Mouse (Mus musculus) intestine, embryonic 15.5 days (tissue): Measurements from ENCODE around the gene Gm37240. TPM values are rescaled to one million over a fixed set of nuclear protein-coding genes. Genes with fewer than 3 reads are reported as not detected.

ENCODE experiments used
- ATAC-seq: fragments of 200-750 bp; cut with Nextera tagmentation; 2 replicates; pipeline ENCODE4 v1.8.0; 2017; ENCODE audit warnings: moderate TSS enrichment, moderate library complexity
- H3K27ac ChIP-seq: fragments of 300-500 bp; sonication (generic); 2 replicates; pipeline ENCODE4 v1.5.1; 2015; ENCODE audit warnings: mild to moderate bottlenecking, inconsistent platforms
- H3K27me3 ChIP-seq: fragments of 300-500 bp; sonication (generic); replicated peaks from 2 replicates; pipeline ENCODE4 v1.6.1; 2015; ENCODE audit warnings: inconsistent platforms
- H3K36me3 ChIP-seq: fragments of 300-500 bp; sonication (generic); 2 replicates; pipeline ENCODE4 v1.6.1; 2015; ENCODE audit warnings: inconsistent platforms
- H3K4me1 ChIP-seq: fragments of 300-500 bp; sonication (generic); replicated peaks from 2 replicates; pipeline ENCODE4 v1.6.1; 2015; ENCODE audit warnings: inconsistent platforms
- H3K4me2 ChIP-seq: fragments of 300-500 bp; sonication (generic); replicated peaks from 2 replicates; pipeline ENCODE4 v1.6.1; 2015; ENCODE audit warnings: mild to moderate bottlenecking, inconsistent platforms
- H3K4me3 ChIP-seq: fragments of 300-500 bp; sonication (generic); replicated peaks from 2 replicates; pipeline ENCODE4 v1.5.1; 2015; ENCODE audit warnings: inconsistent platforms
- H3K9ac ChIP-seq: fragments of 300-500 bp; sonication (generic); 2 replicates; pipeline ENCODE4 v1.6.1; 2015; ENCODE audit warnings: inconsistent platforms
- H3K9me3 ChIP-seq: fragments of 300-500 bp; sonication (generic); 2 replicates; pipeline ENCODE4 v1.6.1; 2016; ENCODE audit warnings: inconsistent platforms
- WGBS: fragments of 180-500 bp; shearing (Covaris S2); methylation state at CpG from one replicate; pipeline ENCODE4 v1.1.7; 2015; 5-methylcytosine and 5-hydroxymethylcytosine counted together
- polyA plus RNA-seq: library from polyadenylated mRNA; unstranded; fragments of >200 nt; fragmentation: Nextera tagmentation; extraction: Ambion mirVana; gene quantifications from 2 replicates; pipeline ENCODE4 v1.2.1, GENCODE M21; 2015

Gm37240 gene
- polyA plus RNA-seq, 1 experiment from 2014 or later, result 6.5 TPM

- no peak for ATAC-seq
- H3K36me3 ChIP-seq, result no peaks in the 10 kb centered on the region
- 75% methylated on average over 1 of the region's 1 CpGs for WGBS
- no peaks in the 10 kb centered on the region for H3K9me3 ChIP-seq
- no peak overlapping the region for H3K9ac ChIP-seq
- H3K4me2 ChIP-seq, result no peak overlapping the region
- no peaks in the 10 kb centered on the region for H3K4me1 ChIP-seq
- H3K4me3 ChIP-seq, result no peak overlapping the region
- H3K27me3 ChIP-seq, result no peaks in the 10 kb centered on the region
- H3K27ac ChIP-seq, result no peak overlapping the region
Observed at GRCm38 (mm10) chr3:85113565-85113964, 773.8 kb downstream of the Gm37240 start.

- ATAC-seq, result no peak
- Histone ChIP-seq H3K27me3 (no peaks in the 10 kb centered on the region), H3K4me1 (no peaks in the 10 kb centered on the region), H3K36me3 (no peaks in the 10 kb centered on the region), H3K27ac (no peak overlapping the region), H3K4me3 (no peak overlapping the region), H3K4me2 (no peak overlapping the region), H3K9ac (no peak overlapping the region), H3K9me3 (no peaks in the 10 kb centered on the region)
- WGBS, result 68% methylated on average over 4 of the region's 4 CpGs
Observed at GRCm38 (mm10) chr3:85110762-85111161, 776.6 kb downstream of the Gm37240 start.

- no peak for ATAC-seq
- H3K4me1 ChIP-seq, result no peaks in the 10 kb centered on the region
- H3K9me3 ChIP-seq, result no peaks in the 10 kb centered on the region
- no peak overlapping the region for H3K4me2 ChIP-seq
- 66% methylated on average over 2 of the region's 2 CpGs for WGBS
- no peak overlapping the region for H3K4me3 ChIP-seq
- no peaks in the 10 kb centered on the region for H3K36me3 ChIP-seq
- H3K9ac ChIP-seq, result no peak overlapping the region
- H3K27me3 ChIP-seq, result no peaks in the 10 kb centered on the region
- H3K27ac ChIP-seq, result no peak overlapping the region
Observed at GRCm38 (mm10) chr3:85109221-85109620, 778.1 kb downstream of the Gm37240 start.

GRCm38 (mm10) chr3:85108396-85108795, 778.9 kb downstream of the Gm37240 start:
- ATAC-seq, result no peak
- Histone ChIP-seq H3K9ac (no peak overlapping the region), H3K36me3 (no peaks in the 10 kb centered on the region), H3K4me3 (no peak overlapping the region), H3K27me3 (no peaks in the 10 kb centered on the region), H3K27ac (no peak overlapping the region), H3K4me2 (no peak overlapping the region), H3K9me3 (no peaks in the 10 kb centered on the region), H3K4me1 (no peaks in the 10 kb centered on the region)
- 85% methylated on average over 3 of the region's 3 CpGs for WGBS

- H3K27ac ChIP-seq, result no peak overlapping the region
Observed at GRCm38 (mm10) chr3:85106956-85107355, 780.4 kb downstream of the Gm37240 start.

GRCm38 (mm10) chr3:85104301-85104700, 783.0 kb downstream of the Gm37240 start:
- no peaks in the 10 kb centered on the region for H3K4me1 ChIP-seq
- H3K36me3 ChIP-seq, result no peaks in the 10 kb centered on the region
- no peaks in the 10 kb centered on the region for H3K27me3 ChIP-seq
- ATAC-seq, result no peak
- H3K27ac ChIP-seq, result no peak overlapping the region
- no peak overlapping the region for H3K4me2 ChIP-seq
- WGBS, result 37% methylated on average over 5 of the region's 5 CpGs
- no peaks in the 10 kb centered on the region for H3K9me3 ChIP-seq
- no peak overlapping the region for H3K4me3 ChIP-seq
- no peak overlapping the region for H3K9ac ChIP-seq

More at GRCm38 (mm10) chr3:85106956-85107355, 780.4 kb downstream of the Gm37240 start:
- Histone ChIP-seq H3K4me1 (no peaks in the 10 kb centered on the region), H3K9ac (no peak overlapping the region), H3K36me3 (no peaks in the 10 kb centered on the region), H3K4me3 (no peak overlapping the region), H3K4me2 (no peak overlapping the region), H3K27me3 (no peaks in the 10 kb centered on the region), H3K9me3 (no peaks in the 10 kb centered on the region)
- ATAC-seq, result no peak
- WGBS, result 35% methylated on average over 11 of the region's 11 CpGs

GRCm38 (mm10) chr3:85080882-85081558, 806.3 kb downstream of the Gm37240 start:
- no peaks in the 10 kb centered on the region for H3K4me1 ChIP-seq
- no peak overlapping the region for H3K27ac ChIP-seq
- H3K27me3 ChIP-seq, result no peaks in the 10 kb centered on the region
- no peak overlapping the region for H3K9ac ChIP-seq
- no peaks in the 10 kb centered on the region for H3K36me3 ChIP-seq
- no peaks in the 10 kb centered on the region for H3K9me3 ChIP-seq
- H3K4me2 ChIP-seq, result no peak overlapping the region
- WGBS, result 75% methylated on average over 21 of the region's 21 CpGs
- H3K4me3 ChIP-seq, result no peak overlapping the region
- no peak for ATAC-seq

- no peak overlapping the region for H3K9ac ChIP-seq
- no peak overlapping the region for H3K4me2 ChIP-seq
- no peaks in the 10 kb centered on the region for H3K9me3 ChIP-seq
- H3K4me3 ChIP-seq, result no peak overlapping the region
- no peak overlapping the region for H3K27ac ChIP-seq
- H3K27me3 ChIP-seq, result no peaks in the 10 kb centered on the region
- no peaks in the 10 kb centered on the region for H3K36me3 ChIP-seq
- no peaks in the 10 kb centered on the region for H3K4me1 ChIP-seq
- no peak for ATAC-seq
- WGBS, result 52% methylated on average over 7 of the region's 7 CpGs
Observed at GRCm38 (mm10) chr3:85064113-85064512, 823.2 kb downstream of the Gm37240 start.

- Histone ChIP-seq H3K4me2 (no peak overlapping the region), H3K9me3 (no peaks in the 10 kb centered on the region), H3K4me1 (no peaks in the 10 kb centered on the region), H3K27me3 (no peaks in the 10 kb centered on the region), H3K9ac (no peak overlapping the region), H3K36me3 (no peaks in the 10 kb centered on the region), H3K27ac (no peak overlapping the region), H3K4me3 (no peak overlapping the region)
- WGBS, result 88% methylated on average over 7 of the region's 7 CpGs
- no peak for ATAC-seq
Observed at GRCm38 (mm10) chr3:85060153-85060552, 827.2 kb downstream of the Gm37240 start.

GRCm38 (mm10) chr3:85057245-85057644, 830.1 kb downstream of the Gm37240 start:
- H3K4me2 ChIP-seq, result no peak overlapping the region
- no peak for ATAC-seq
- H3K9ac ChIP-seq, result no peak overlapping the region
- no peak overlapping the region for H3K27ac ChIP-seq
- H3K27me3 ChIP-seq, result no peaks in the 10 kb centered on the region
- no peaks in the 10 kb centered on the region for H3K36me3 ChIP-seq
- H3K4me3 ChIP-seq, result no peak overlapping the region
- 66% methylated on average over 6 of the region's 6 CpGs for WGBS
- no peaks in the 10 kb centered on the region for H3K4me1 ChIP-seq
- no peaks in the 10 kb centered on the region for H3K9me3 ChIP-seq

- Histone ChIP-seq H3K4me3 (no peak overlapping the region), H3K36me3 (no peaks in the 10 kb centered on the region), H3K27me3 (no peaks in the 10 kb centered on the region), H3K4me1 (no peaks in the 10 kb centered on the region), H3K27ac (no peak overlapping the region), H3K9me3 (no peaks in the 10 kb centered on the region), H3K4me2 (no peak overlapping the region), H3K9ac (no peak overlapping the region)
- 74% methylated on average over 4 of the region's 4 CpGs for WGBS
- ATAC-seq, result no peak
Observed at GRCm38 (mm10) chr3:85053526-85053925, 833.8 kb downstream of the Gm37240 start.

- no peak overlapping the region for H3K4me2 ChIP-seq
- no peak for ATAC-seq
- H3K27ac ChIP-seq, result no peak overlapping the region
- H3K27me3 ChIP-seq, result no peaks in the 10 kb centered on the region
- H3K9me3 ChIP-seq, result no peaks in the 10 kb centered on the region
- WGBS, result 72% methylated on average over 1 of the region's 1 CpGs
- H3K4me1 ChIP-seq, result no peaks in the 10 kb centered on the region
- H3K36me3 ChIP-seq, result no peaks in the 10 kb centered on the region
- H3K9ac ChIP-seq, result no peak overlapping the region
- H3K4me3 ChIP-seq, result no peak overlapping the region
Observed at GRCm38 (mm10) chr3:85052196-85052595, 835.1 kb downstream of the Gm37240 start.

GRCm38 (mm10) chr3:85048569-85048968, 838.7 kb downstream of the Gm37240 start:
- WGBS, result 88% methylated on average over 5 of the region's 5 CpGs
- Histone ChIP-seq H3K4me2 (no peak overlapping the region), H3K27ac (no peak overlapping the region), H3K27me3 (no peaks in the 10 kb centered on the region), H3K4me3 (no peak overlapping the region), H3K4me1 (no peaks in the 10 kb centered on the region), H3K9ac (no peak overlapping the region), H3K36me3 (no peaks in the 10 kb centered on the region), H3K9me3 (no peaks in the 10 kb centered on the region)
- ATAC-seq, result no peak
